Mouse (Mus musculus) c-Kit-positive CD71-positive TER-119-negative erythroid progenitor cells, embryonic 14.5 days (primary cell): ENCODE data around the gene Ocel1.
A peak's percentile ranks its signal among the peaks of the same experiment; 100 is the strongest.
"Not testable (repeated sequence)": the region's sequence is repeated elsewhere in the genome, so short reads cannot be mapped to it uniquely, and the experiment has no call there.

ENCODE experiments used
- DNase-seq: peaks from one replicate; pipeline ENCODE4 v3.0.0-alpha.2; 2013; ENCODE audit warnings: low read depth

Gene Ocel1

GRCm38 (mm10) chr8:71371236-71371848 is at the start of gene Ocel1:
Gene Ocel1 (plus strand): TSS chr8:71371298.
- peak; percentile 97 for DNase-seq

GRCm38 (mm10) chr8:71322939-71323338 is 48.2 kb upstream of the Ocel1 start:
- no peak for DNase-seq

GRCm38 (mm10) chr8:71324848-71325247 is 46.2 kb upstream of the Ocel1 start:
- DNase-seq, result no peak

- not testable (repeated sequence) for DNase-seq
Observed at GRCm38 (mm10) chr8:71337834-71338233, 33.3 kb upstream of the Ocel1 start.

GRCm38 (mm10) chr8:71340625-71341024 is 30.5 kb upstream of the Ocel1 start:
- peak; percentile 45 for DNase-seq

GRCm38 (mm10) chr8:71346581-71346980 is 24.5 kb upstream of the Ocel1 start:
- no peak for DNase-seq

GRCm38 (mm10) chr8:71351117-71351516 is 20.0 kb upstream of the Ocel1 start:
- no peak for DNase-seq

- DNase-seq, result no peak
Observed at GRCm38 (mm10) chr8:71351520-71351919, 19.6 kb upstream of the Ocel1 start.

- no peak for DNase-seq
Observed at GRCm38 (mm10) chr8:71358026-71358425, 13.1 kb upstream of the Ocel1 start.

GRCm38 (mm10) chr8:71366771-71367528 is 4.1 kb upstream of the Ocel1 start, which contains the start of gene Use1:
Gene Use1 (plus strand): TSS chr8:71366848.
- DNase-seq, result peak; percentile 88

- no peak for DNase-seq
Observed at GRCm38 (mm10) chr8:71367529-71368176, 3.4 kb upstream of the Ocel1 start.

- DNase-seq, result no peak
Observed at GRCm38 (mm10) chr8:71368366-71368765, 2.7 kb upstream of the Ocel1 start.

- DNase-seq, result no peak
Observed at GRCm38 (mm10) chr8:71369040-71369718, 1.9 kb upstream of the Ocel1 start.

GRCm38 (mm10) chr8:71370711-71371235 is 325 bp upstream of the Ocel1 start:
- DNase-seq, result no peak

GRCm38 (mm10) chr8:71372427-71372826 is 1.3 kb downstream of the Ocel1 start:
- no peak for DNase-seq

- no peak for DNase-seq
Observed at GRCm38 (mm10) chr8:71373000-71373399, 1.9 kb downstream of the Ocel1 start.

GRCm38 (mm10) chr8:71374616-71375206 is 3.6 kb downstream of the Ocel1 start:
- no peak for DNase-seq

GRCm38 (mm10) chr8:71375581-71376422 is 4.7 kb downstream of the Ocel1 start:
- DNase-seq, result peak; percentile 60

GRCm38 (mm10) chr8:71376423-71377030 is 5.4 kb downstream of the Ocel1 start:
- DNase-seq, result no peak

- DNase-seq, result no peak
Observed at GRCm38 (mm10) chr8:71379008-71379407, 7.9 kb downstream of the Ocel1 start.
